Mouse (Mus musculus): Measurements from ENCODE around the gene Stmn1.

DNA sequence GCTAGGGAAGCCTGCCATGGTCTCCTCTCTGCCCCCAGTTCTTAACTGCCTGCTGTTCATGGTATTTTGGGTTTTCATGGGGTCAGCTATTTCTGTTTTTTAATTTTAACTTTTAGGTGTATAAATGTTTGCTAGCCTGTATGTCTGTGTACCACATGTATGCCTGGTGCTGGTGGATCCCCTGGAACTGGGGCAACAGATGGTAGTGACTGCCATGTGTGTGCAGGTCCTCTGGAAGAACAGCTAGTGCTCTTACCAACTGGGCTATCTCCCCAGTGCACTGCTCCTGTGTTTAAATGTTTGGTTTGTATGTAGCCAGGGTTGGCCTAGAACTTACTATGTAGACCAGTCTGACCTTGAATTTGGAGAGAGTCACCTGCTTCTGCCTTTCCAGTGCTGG lies 51.2 kb downstream of the Stmn1 start:
- TF ChIP-seq POLR2A (IDR thresholded peaks at IDR 0.05; ENCODE audit: low read depth, low read length) (no peak), CTCF (IDR thresholded peaks at IDR 0.05; ENCODE audit: borderline replicate concordance, insufficient read depth, low read length) (no peak)
